Mouse (Mus musculus) heart, adult 2 months (tissue): ENCODE data around the gene Spata46.

Experiments used
- CTCF ChIP-seq: fragments of 200-600 bp; IDR thresholded peaks from 2 replicates; pipeline ENCODE4 v1.8.1; 2022; ENCODE audit warnings: antibody characterized with exemption, mild to moderate bottlenecking, moderate library complexity
- EP300 ChIP-seq: fragments of 200-500 bp; IDR thresholded peaks from 2 replicates; pipeline ENCODE4 v1.6.1; 2011; ENCODE audit warnings: low read depth, low read length, control low read depth; ENCODE audit not compliant: insufficient read depth
- POLR2A ChIP-seq: fragments of 200-500 bp; IDR thresholded peaks from 2 replicates; pipeline ENCODE4 v1.6.1; 2011; ENCODE audit warnings: mild to moderate bottlenecking, low read depth, low read length, control low read depth; ENCODE audit not compliant: insufficient read depth

DNA sequence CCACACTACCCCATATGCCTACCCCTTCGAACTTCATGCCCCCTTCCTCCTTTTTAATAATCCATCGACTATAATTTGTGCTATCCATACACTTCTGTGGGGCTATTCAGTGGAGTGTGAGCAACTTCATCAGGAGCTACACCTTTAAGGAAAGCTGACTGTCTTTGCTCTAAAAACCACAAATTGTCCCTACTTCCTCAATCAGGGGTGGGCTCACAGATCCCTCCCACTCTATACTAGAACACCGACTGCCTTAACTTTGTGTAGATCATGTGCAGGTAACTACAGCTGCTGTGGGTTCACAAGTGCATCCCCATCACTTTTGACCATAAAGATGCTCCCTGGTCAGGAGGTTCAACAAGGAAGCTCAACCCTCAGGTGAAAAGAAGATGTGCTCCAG lies 31.3 kb downstream of the Spata46 start:
- no peak for TF ChIP-seq POLR2A
- TF ChIP-seq CTCF: no peak
- no peak for TF ChIP-seq EP300
